In the genomic region with DNA sequence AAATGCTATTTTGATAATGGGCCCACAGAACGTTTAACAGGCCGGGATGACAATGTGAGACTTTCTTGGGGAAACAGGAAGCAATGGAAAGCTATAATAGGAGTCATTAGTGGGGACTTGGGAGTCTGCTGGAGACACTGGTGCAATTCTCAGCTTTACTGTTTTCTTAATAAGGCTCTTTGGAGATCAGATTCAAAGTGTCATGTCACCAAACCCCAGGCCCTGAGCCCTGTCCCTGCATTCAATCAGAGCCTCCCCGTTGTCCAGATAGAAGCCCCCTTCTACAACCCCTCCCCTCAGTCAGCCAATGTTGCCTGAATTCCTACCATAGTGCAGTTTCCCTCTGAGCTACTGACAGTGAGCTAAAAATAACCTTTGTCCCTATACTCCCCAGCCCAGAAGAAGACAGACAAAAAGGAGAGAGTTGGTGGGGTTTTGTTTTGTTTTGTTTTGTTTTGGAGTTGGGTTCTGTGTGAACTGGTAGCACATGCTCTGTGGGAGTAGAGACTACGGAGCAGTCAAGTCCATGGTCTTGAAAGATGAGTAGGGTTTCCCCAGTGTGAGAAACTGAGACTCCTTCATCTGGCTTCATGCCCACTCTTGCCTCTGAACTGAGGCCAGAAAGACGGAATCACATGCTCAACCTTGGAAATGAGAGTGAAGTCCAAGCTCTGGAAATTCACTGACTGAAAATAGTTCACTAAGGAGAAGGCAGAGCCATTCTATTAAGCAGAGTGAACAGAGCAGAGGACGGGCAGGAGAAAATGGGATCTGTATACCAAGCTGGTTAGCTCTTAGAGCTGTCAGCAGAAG, we compare ENCODE assay signal across 9 mouse cellular contexts.
DNase-seq lines count a peak whose midpoint lies in the region; ATAC-seq and TF ChIP-seq lines count a peak whose summit lies in the region.
"Had no signal": no experiment of that assay in that cellular context is flagged by ENCODE, and none has a peak within 500 bp of the region (broad histone marks: within the 10 kb centered on the region; RNA-seq: fewer than 3 reads in every experiment).

No protein-coding gene starts in this region.

- 0 out of 2 replicates have a peak, but pooled peaks have one; percentile 38 for ATAC-seq in forebrain, embryonic 13.5 days
- ATAC-seq in forebrain, embryonic 16.5 days: no peak
- ATAC-seq in intestine, postnatal 0 days: peak; percentile 61
- no peak for ATAC-seq in midbrain, embryonic 11.5 days (ENCODE audit: low FRiP score)

- intact Hi-C loops in gastrocnemius, postnatal 14 days (cut with DNase I; ENCODE audit: low total_unique reads): no loop called here
- intact Hi-C loops in left cerebral cortex, postnatal 4 days (cut with DNase I): no loop called here

- H3K4me3 ChIP-seq in forebrain, embryonic 13.5 days: no peak overlapping the region
- no peak overlapping the region for H3K4me3 ChIP-seq in forebrain, embryonic 16.5 days (replicated peaks; ENCODE audit: low read length)
- no peak overlapping the region for H3K4me3 ChIP-seq in intestine, postnatal 0 days (ENCODE audit: low read depth, low read length)
- H3K4me3 ChIP-seq in midbrain, embryonic 11.5 days (ENCODE audit: low read depth, low read length): no peak overlapping the region
- H3K4me3 ChIP-seq: liver, embryonic 13.5 days had no signal

- no peaks in the 10 kb centered on the region for H3K36me3 ChIP-seq in forebrain, embryonic 13.5 days (ENCODE audit: poor library complexity, severe bottlenecking)
- no peaks in the 10 kb centered on the region for H3K36me3 ChIP-seq in forebrain, embryonic 16.5 days (ENCODE audit: control insufficient read depth, insufficient read depth)
- H3K36me3 ChIP-seq in intestine, postnatal 0 days (ENCODE audit: control insufficient read depth, insufficient read depth): no peaks in the 10 kb centered on the region
- H3K36me3 ChIP-seq in midbrain, embryonic 11.5 days (ENCODE audit: control insufficient read depth, insufficient read depth, low read length): no peaks in the 10 kb centered on the region
- H3K36me3 ChIP-seq: liver, embryonic 13.5 days had no signal

- H3K9ac ChIP-seq in forebrain, embryonic 13.5 days: no peak overlapping the region
- H3K9ac ChIP-seq in forebrain, embryonic 16.5 days (replicated peaks; ENCODE audit: low read depth, low read length): no peak overlapping the region
- H3K9ac ChIP-seq in intestine, postnatal 0 days (ENCODE audit: low read depth, low read length): no peak overlapping the region
- H3K9ac ChIP-seq in midbrain, embryonic 11.5 days (ENCODE audit: low read length): no peak overlapping the region
- H3K9ac ChIP-seq: liver, embryonic 13.5 days had no signal

- 17% methylated on average over 6 of the region's 6 CpGs for WGBS in forebrain, embryonic 13.5 days
- WGBS in forebrain, embryonic 16.5 days: 11% methylated on average over 6 of the region's 6 CpGs
- 35% methylated on average over 6 of the region's 6 CpGs for WGBS in intestine, postnatal 0 days
- 57% methylated on average over 6 of the region's 6 CpGs for WGBS in midbrain, embryonic 11.5 days

- H3K27ac ChIP-seq in forebrain, embryonic 13.5 days: no peak overlapping the region
- H3K27ac ChIP-seq in forebrain, embryonic 16.5 days (ENCODE audit: low read length): no peak overlapping the region
- peak overlapping the region; percentile 64; the same call in 1 of the 2 replicates for H3K27ac ChIP-seq in intestine, postnatal 0 days (ENCODE audit: low read depth, low read length)
- no peak overlapping the region for H3K27ac ChIP-seq in midbrain, embryonic 11.5 days (ENCODE audit: low read depth, low read length)
- H3K27ac ChIP-seq: liver, embryonic 13.5 days had no signal

- no peak overlapping the region for H3K4me2 ChIP-seq in forebrain, embryonic 13.5 days
- H3K4me2 ChIP-seq in forebrain, embryonic 16.5 days (ENCODE audit: low read length): no peak overlapping the region
- peak overlapping the region; percentile 10; the same call in 1 of the 2 replicates for H3K4me2 ChIP-seq in intestine, postnatal 0 days (replicated peaks; ENCODE audit: low read depth)
- no peak overlapping the region for H3K4me2 ChIP-seq in midbrain, embryonic 11.5 days
- H3K4me2 ChIP-seq: liver, embryonic 13.5 days had no signal

- H3K9me3 ChIP-seq in forebrain, embryonic 13.5 days (replicated peaks): no peaks in the 10 kb centered on the region
- H3K9me3 ChIP-seq in forebrain, embryonic 16.5 days (ENCODE audit: control insufficient read depth, low read length): no peaks in the 10 kb centered on the region
- H3K9me3 ChIP-seq in intestine, postnatal 0 days (ENCODE audit: control insufficient read depth): no peaks in the 10 kb centered on the region
- H3K9me3 ChIP-seq in midbrain, embryonic 11.5 days (ENCODE audit: control insufficient read depth, low read length): no peaks in the 10 kb centered on the region
- H3K9me3 ChIP-seq: liver, embryonic 13.5 days had no signal

- peaks cover 45% of the 10 kb centered on the region; the same call in 1 of the 2 replicates for H3K27me3 ChIP-seq in forebrain, embryonic 13.5 days
- H3K27me3 ChIP-seq in forebrain, embryonic 16.5 days (replicated peaks; ENCODE audit: control insufficient read depth, insufficient read depth, low read length): no peaks in the 10 kb centered on the region
- H3K27me3 ChIP-seq in intestine, postnatal 0 days (replicated peaks; ENCODE audit: control insufficient read depth, insufficient read depth, low read length): no peaks in the 10 kb centered on the region
- no peaks in the 10 kb centered on the region for H3K27me3 ChIP-seq in midbrain, embryonic 11.5 days (ENCODE audit: control insufficient read depth, insufficient read depth, low read length)
- H3K27me3 ChIP-seq: liver, embryonic 13.5 days had no signal

- no peak for TF ChIP-seq CTCF in intestine, postnatal 0 days (IDR thresholded peaks at IDR 0.05; ENCODE audit: low read depth)

- peak; percentile 87 for DNase-seq in adrenal gland, adult 2 months
- peak; percentile 63 for DNase-seq in gastrocnemius, postnatal 14 days
- DNase-seq in left cerebral cortex, postnatal 4 days: peak; percentile 21
- no peak for DNase-seq in spleen, adult 12 weeks (ENCODE audit: low spot score)
- no peak for DNase-seq in midbrain, embryonic 11.5 days (ENCODE audit: low spot score, missing footprints)
- DNase-seq: liver, embryonic 13.5 days had no signal

- peaks cover 16% of the 10 kb centered on the region for H3K4me1 ChIP-seq in forebrain, embryonic 13.5 days
- peaks cover 3% of the 10 kb centered on the region for H3K4me1 ChIP-seq in forebrain, embryonic 16.5 days (replicated peaks; ENCODE audit: control insufficient read depth, insufficient read depth, low read length)
- no peaks in the 10 kb centered on the region for H3K4me1 ChIP-seq in intestine, postnatal 0 days (replicated peaks; ENCODE audit: control insufficient read depth, insufficient read depth, low read length)
- H3K4me1 ChIP-seq in midbrain, embryonic 11.5 days (ENCODE audit: control insufficient read depth, insufficient read depth, low read length): no peaks in the 10 kb centered on the region
- H3K4me1 ChIP-seq: liver, embryonic 13.5 days had no signal

Comparison
In these comparisons a context has a peak if more than half of its experiments do, and no peak if none do; other contexts are left out.
1. ATAC-seq: peak in forebrain, embryonic 13.5 days (single experiment) and intestine, postnatal 0 days (single experiment); none in forebrain, embryonic 16.5 days (single experiment) and midbrain, embryonic 11.5 days (single experiment).
2. DNase-seq: peak in adrenal gland, adult 2 months (single experiment), gastrocnemius, postnatal 14 days (single experiment) and left cerebral cortex, postnatal 4 days (single experiment); none in spleen, adult 12 weeks (single experiment) and midbrain, embryonic 11.5 days (single experiment).